ENCODE assay signal across 8 mouse cellular contexts in genomic region chr10:74966850-74967451, GRCm38 (mm10). TPM values are rescaled to one million over a fixed set of nuclear protein-coding genes. Genes with fewer than 3 reads are reported as not detected.
DNase-seq lines count a peak whose midpoint lies in the region; ATAC-seq and TF ChIP-seq lines count a peak whose summit lies in the region.

Gene Gnaz, plus strand, starts transcription at chr10:74967177.

- peak within 1 kb of the TSS; percentile 81 for H3K9ac ChIP-seq in forebrain, embryonic 13.5 days
- H3K9ac ChIP-seq in heart, postnatal 0 days (replicated peaks; ENCODE audit: low read depth, low read length), result peak within 1 kb of the TSS; percentile 23; the same call in 1 of the 2 replicates
- no peak within 1 kb of the TSS for H3K9ac ChIP-seq in liver, embryonic 14.5 days (replicated peaks)
- peak within 1 kb of the TSS; percentile 49 for H3K9ac ChIP-seq in neural tube, embryonic 11.5 days (ENCODE audit: low read length)
- peak within 1 kb of the TSS; percentile 71 for H3K9ac ChIP-seq in stomach, embryonic 16.5 days (ENCODE audit: low read length)

- DNase-seq in c-Kit-positive CD71-positive TER-119-negative erythroid progenitor cells, embryonic 14.5 days (ENCODE audit: low read depth), result peak; percentile 63
- DNase-seq in heart, postnatal 0 days (ENCODE audit: low spot score), result peak; percentile 93
- peak; percentile 97 to 98 for DNase-seq in kidney, postnatal 36 days
- DNase-seq in liver, embryonic 14.5 days (ENCODE audit: low read depth in 3 of 3, low spot score in 3 of 3), result peak; percentile 59 to 67 (median 63)
- DNase-seq in neural tube, embryonic 11.5 days (ENCODE audit: low spot score), result peak; percentile 98

- peaks cover 22% of the 10 kb centered on the region for H3K4me1 ChIP-seq in forebrain, embryonic 13.5 days
- peaks cover 9% of the 10 kb centered on the region; the same call in 1 of the 2 replicates for H3K4me1 ChIP-seq in heart, postnatal 0 days (ENCODE audit: control insufficient read depth, insufficient read depth)
- peaks cover 0 to 4% of the 10 kb centered on the region in 2 experiments; a peak in 2 of 4 replicates for H3K4me1 ChIP-seq in liver, embryonic 14.5 days (replicated peaks; ENCODE audit: control insufficient read depth in 2 of 2, insufficient read depth in 2 of 2, low read length in 1 of 2)
- peaks cover 3% of the 10 kb centered on the region; the same call in 1 of the 2 replicates for H3K4me1 ChIP-seq in neural tube, embryonic 11.5 days (ENCODE audit: control insufficient read depth, insufficient read depth, low read length)
- peaks cover 11% of the 10 kb centered on the region for H3K4me1 ChIP-seq in stomach, embryonic 16.5 days (ENCODE audit: control insufficient read depth, insufficient read depth, low read length)

- no peak within 1 kb of the TSS for H3K27ac ChIP-seq in forebrain, embryonic 13.5 days
- no peak within 1 kb of the TSS for H3K27ac ChIP-seq in heart, postnatal 0 days (ENCODE audit: low read depth)
- H3K27ac ChIP-seq in liver, embryonic 14.5 days, result no peak within 1 kb of the TSS
- H3K27ac ChIP-seq in neural tube, embryonic 11.5 days (ENCODE audit: low read depth, low read length), result no peak within 1 kb of the TSS
- H3K27ac ChIP-seq in stomach, embryonic 16.5 days (ENCODE audit: low read length), result no peak within 1 kb of the TSS

- H3K9me3 ChIP-seq in forebrain, embryonic 13.5 days (replicated peaks), result no peaks in the 10 kb centered on the region
- no peaks in the 10 kb centered on the region for H3K9me3 ChIP-seq in heart, postnatal 0 days (replicated peaks; ENCODE audit: control insufficient read depth, low read length)
- no peaks in the 10 kb centered on the region for H3K9me3 ChIP-seq in liver, embryonic 14.5 days (ENCODE audit: control insufficient read depth, low read length)
- no peaks in the 10 kb centered on the region for H3K9me3 ChIP-seq in neural tube, embryonic 11.5 days (ENCODE audit: control insufficient read depth, low read length)
- H3K9me3 ChIP-seq in stomach, embryonic 16.5 days (replicated peaks; ENCODE audit: control insufficient read depth, low read length), result no peaks in the 10 kb centered on the region

- H3K4me2 ChIP-seq in forebrain, embryonic 13.5 days, result peak within 1 kb of the TSS; percentile 75
- peak within 1 kb of the TSS; percentile 96 for H3K4me2 ChIP-seq in heart, postnatal 0 days (ENCODE audit: low read depth, low read length)
- H3K4me2 ChIP-seq in liver, embryonic 14.5 days (ENCODE audit: low read depth), result peak within 1 kb of the TSS; percentile 58
- peak within 1 kb of the TSS; percentile 82 for H3K4me2 ChIP-seq in neural tube, embryonic 11.5 days (ENCODE audit: low read depth)
- H3K4me2 ChIP-seq in stomach, embryonic 16.5 days (ENCODE audit: low read depth, low read length), result peak within 1 kb of the TSS; percentile 94

- WGBS in forebrain, embryonic 13.5 days, result under 1% methylated on average over 61 of the region's 83 CpGs
- 0% methylated on average over 72 of the region's 83 CpGs for whole genome bisulfite sequencing in heart, postnatal 0 days
- under 1% methylated on average over 79 of the region's 83 CpGs for WGBS in liver, embryonic 14.5 days (ENCODE audit: insufficient replicate concordance)
- under 1% methylated on average over 83 of the region's 83 CpGs for WGBS in neural tube, embryonic 11.5 days
- WGBS in stomach, embryonic 16.5 days, result under 1% methylated on average over 82 of the region's 83 CpGs

- H3K27me3 ChIP-seq in forebrain, embryonic 13.5 days, result peaks cover 19% of the 10 kb centered on the region
- H3K27me3 ChIP-seq in heart, postnatal 0 days (ENCODE audit: control insufficient read depth, insufficient read depth, low read length), result peaks cover 64% of the 10 kb centered on the region
- peaks cover 7% of the 10 kb centered on the region for H3K27me3 ChIP-seq in liver, embryonic 14.5 days (ENCODE audit: control insufficient read depth, insufficient read depth, low read length)
- H3K27me3 ChIP-seq in neural tube, embryonic 11.5 days (ENCODE audit: control insufficient read depth, insufficient read depth, low read length), result peaks cover 6% of the 10 kb centered on the region
- H3K27me3 ChIP-seq in stomach, embryonic 16.5 days (ENCODE audit: control insufficient read depth, insufficient read depth, low read length), result 0 out of 2 replicates have a peak, but pooled peaks cover 4% of the 10 kb centered on the region

- peak within 1 kb of the TSS; percentile 69 for H3K4me3 ChIP-seq in forebrain, embryonic 13.5 days
- H3K4me3 ChIP-seq in heart, postnatal 0 days (ENCODE audit: low read depth, low read length), result peak within 1 kb of the TSS; percentile 71
- H3K4me3 ChIP-seq in liver, embryonic 14.5 days (ENCODE audit: insufficient read depth in 1 of 2, low read depth in 2 of 2, low read length in 2 of 2), result peak within 1 kb of the TSS; percentile 43 to 48
- peak within 1 kb of the TSS; percentile 58 for H3K4me3 ChIP-seq in neural tube, embryonic 11.5 days (ENCODE audit: low read depth, low read length)
- peak within 1 kb of the TSS; percentile 64 for H3K4me3 ChIP-seq in stomach, embryonic 16.5 days (replicated peaks; ENCODE audit: low read length)

- no peak for TF ChIP-seq EP300 in heart, postnatal 0 days (IDR thresholded peaks at IDR 0.05; ENCODE audit: low read depth)
- no peak for TF ChIP-seq EP300 in liver, embryonic 14.5 days (IDR thresholded peaks at IDR 0.05; ENCODE audit: low read depth)

- TF ChIP-seq CTCF in heart, postnatal 0 days (IDR thresholded peaks at IDR 0.05; ENCODE audit: low read depth), result no peak
- 0 out of 2 replicates have a peak, but pooled peaks have one; percentile 14 for TF ChIP-seq CTCF in liver, embryonic 14.5 days (IDR thresholded peaks at IDR 0.05; ENCODE audit: low read depth)

- peak; percentile 94 for ATAC-seq in CD4-positive, CD25-positive, alpha-beta regulatory T cell, adult 4 months
- ATAC-seq in forebrain, embryonic 13.5 days, result peak; percentile 98
- peak; percentile 97 for ATAC-seq in heart, postnatal 0 days (ENCODE audit: insufficient read depth, low read depth)
- ATAC-seq in liver, embryonic 14.5 days (ENCODE audit: insufficient read depth), result peak; percentile 93
- ATAC-seq in neural tube, embryonic 11.5 days (ENCODE audit: insufficient read depth, low FRiP score, low TSS enrichment), result peak; percentile 96
- peak; percentile 96 for ATAC-seq in stomach, embryonic 16.5 days (ENCODE audit: insufficient read depth, low FRiP score)

- no peaks in the 10 kb centered on the region for H3K36me3 ChIP-seq in forebrain, embryonic 13.5 days (ENCODE audit: poor library complexity, severe bottlenecking)
- no peaks in the 10 kb centered on the region for H3K36me3 ChIP-seq in heart, postnatal 0 days (replicated peaks; ENCODE audit: control insufficient read depth, insufficient read depth, low read length)
- H3K36me3 ChIP-seq in liver, embryonic 14.5 days (replicated peaks; ENCODE audit: control insufficient read depth, insufficient read depth, low read depth), result no peaks in the 10 kb centered on the region
- H3K36me3 ChIP-seq in neural tube, embryonic 11.5 days (ENCODE audit: control insufficient read depth, insufficient read depth, low read length), result no peaks in the 10 kb centered on the region
- H3K36me3 ChIP-seq in stomach, embryonic 16.5 days (ENCODE audit: control insufficient read depth, insufficient read depth, low read length), result no peaks in the 10 kb centered on the region

RNA-seq across cellular contexts. Expression of gene Gnaz, which starts in this region (rescaled TPM):
- not detected for polyA plus RNA-seq in CD4-positive, CD25-positive, alpha-beta regulatory T cell, adult 4 months (2017; shearing (Covaris generic))
- 18.3 and 20.9 TPM in 2 replicates for polyA plus RNA-seq in forebrain, embryonic 13.5 days (2015; fragmentation: Nextera tagmentation; extraction: Ambion mirVana)
- 2.1 and 2.4 TPM in 2 replicates for total RNA-seq in heart, postnatal 0 days (2014; rRNA removed; ENCODE audit: low replicate concordance)
- polyA plus RNA-seq in heart, postnatal 0 days (2015; fragmentation: Nextera tagmentation; extraction: Ambion mirVana), result 0.38 and 0.44 TPM in 2 replicates
- polyA plus RNA-seq in liver, embryonic 14.5 days (2012; rRNA removed), result 2.1 and 2.2 TPM in 2 replicates
- polyA plus RNA-seq in liver, embryonic 14.5 days (2014; fragmentation: Nextera tagmentation; extraction: Ambion mirVana), result 2.5 and 3.9 TPM in 2 replicates
- 14.7 and 16.0 TPM in 2 replicates for polyA plus RNA-seq in neural tube, embryonic 11.5 days (2014; fragmentation: Nextera tagmentation; extraction: Ambion mirVana)
- 3.4 and 4.6 TPM in 2 replicates for polyA plus RNA-seq in stomach, embryonic 16.5 days (2015; fragmentation: Nextera tagmentation; extraction: Ambion mirVana)

Comparison
In these comparisons a context has a peak if more than half of its experiments do, and no peak if none do; other contexts are left out.
1. Peak in ATAC-seq in CD4-positive, CD25-positive, alpha-beta regulatory T cell, adult 4 months; RNA of the gene not detected or under 1 TPM.